Mouse (Mus musculus): Measurements from ENCODE around the gene Mvb12a. TPM values are rescaled to one million over a fixed set of nuclear protein-coding genes. Genes with fewer than 3 reads are reported as not detected.
A peak's percentile ranks its signal among the peaks of the same experiment; 100 is the strongest.

Mvb12a gene
- total and polyA plus RNA-seq, 3 experiments: 80.5 to 157 (median 128) TPM

- Histone ChIP-seq H3K9ac (ENCODE audit: insufficient read depth, low read depth) (peak overlapping the region; percentile 10), H3K9me3 (replicated peaks; ENCODE audit: low read length) (peaks cover 1% of the 10 kb centered on the region), H3K79me2 (replicated peaks; ENCODE audit: control insufficient read depth, extremely low read depth, insufficient read depth, poor library complexity, severe bottlenecking) (no peaks in the 10 kb centered on the region), H3K36me3 (replicated peaks in 1 of 2; ENCODE audit: control insufficient read depth in 1 of 2, insufficient read depth in 1 of 2, low read length in 1 of 2) (no peaks in the 10 kb centered on the region), H3K4me2 (ENCODE audit: insufficient read depth, low read depth, poor library complexity, severe bottlenecking) (peak overlapping the region; percentile 52), H3K4me3 (replicated peaks in 1 of 3; ENCODE audit: low read depth in 2 of 3, low read length in 2 of 3, poor library complexity in 1 of 3) (peak overlapping the region; percentile 46 to 56 (median 55)), H3K4me1 (ENCODE audit: control insufficient read depth in 1 of 2, insufficient read depth in 2 of 2) (peaks cover 10 to 13% of the 10 kb centered on the region in 2 experiments), H3K27me3 (replicated peaks) (peaks cover 3% of the 10 kb centered on the region), H3K27ac (ENCODE audit: insufficient read depth, low read depth) (no peak overlapping the region)
- dilution Hi-C loops (cut with MboI; ENCODE audit: extremely low pct_ligation_motif_present, extremely low pct_unique_long_range_greater_than_20kb, low sequenced_read_pairs) (no loop called here), in situ Hi-C loops (cut with MboI; ENCODE audit: low pct_ligation_motif_present, low pct_unique_long_range_greater_than_20kb, low sequenced_read_pairs) (no loop called here)
- TF ChIP-seq CTCF (conservative IDR thresholded peaks at IDR 0.05 in 1 of 2, IDR thresholded peaks at IDR 0.05 in 1 of 2; ENCODE audit: low read depth in 2 of 2, low read length in 2 of 2): no peak
- TF ChIP-seq MXI1 (IDR thresholded peaks at IDR 0.05; ENCODE audit: low read depth, low read length): peak; percentile 53; the same call in 1 of the 2 replicates
- TF ChIP-seq ZKSCAN1 (IDR thresholded peaks at IDR 0.05; ENCODE audit: borderline replicate concordance, low read depth, low read length): no peak
- peak; percentile 80 for TF ChIP-seq MAX (IDR thresholded peaks at IDR 0.05; ENCODE audit: low read length)
- no peak for TF ChIP-seq ZNF384 (IDR thresholded peaks at IDR 0.05; ENCODE audit: low read depth, low read length)
- TF ChIP-seq TBP (conservative IDR thresholded peaks at IDR 0.05; ENCODE audit: low read depth, low read length): no peak
- TF ChIP-seq UBTF (IDR thresholded peaks at IDR 0.05; ENCODE audit: low read depth, low read length): no peak
- 0 out of 2 replicates have a peak, but pooled peaks have one; percentile 39 for TF ChIP-seq IRF4 (IDR thresholded peaks at IDR 0.05; ENCODE audit: low read depth, low read length)
- TF ChIP-seq ETS1 (conservative IDR thresholded peaks at IDR 0.05; ENCODE audit: low read depth, low read length): 0 out of 2 replicates have a peak, but pooled peaks have one; percentile 12
- no peak for TF ChIP-seq MAZ (IDR thresholded peaks at IDR 0.05; ENCODE audit: low read depth, low read length)
- TF ChIP-seq USF1 (IDR thresholded peaks at IDR 0.05; ENCODE audit: low read depth, low read length): peak; percentile 54
- TF ChIP-seq ZMIZ1 (IDR thresholded peaks at IDR 0.05; ENCODE audit: low read depth, low read length): no peak
- peak; percentile 45; the same call in 1 of the 2 replicates for TF ChIP-seq POLR2A (IDR thresholded peaks at IDR 0.05; ENCODE audit: low read depth, low read length)
- TF ChIP-seq MYC (IDR thresholded peaks at IDR 0.05; ENCODE audit: low read depth, low read length): peak; percentile 30; the same call in 1 of the 2 replicates
- TF ChIP-seq KAT2A (IDR thresholded peaks at IDR 0.05; ENCODE audit: insufficient replicate concordance, low read length): no peak
- no peak for TF ChIP-seq NELFE (IDR thresholded peaks at IDR 0.05; ENCODE audit: low read depth, low read length)
- TF ChIP-seq SMC3 (IDR thresholded peaks at IDR 0.05; ENCODE audit: low read depth, low read length): no peak
- TF ChIP-seq RCOR1 (conservative IDR thresholded peaks at IDR 0.05; ENCODE audit: low read depth, low read length): no peak
- no peak for TF ChIP-seq JUND (conservative IDR thresholded peaks at IDR 0.05; ENCODE audit: low read depth, low read length)
- TF ChIP-seq TCF12 (IDR thresholded peaks at IDR 0.05; ENCODE audit: low read depth, low read length): peak; percentile 15; the same call in 1 of the 2 replicates
- DNase-seq (ENCODE audit: extremely low read depth): peak; percentile 82
Observed at GRCm38 (mm10) chr8:71570291-71570954, 27.7 kb downstream of the Mvb12a start.

GRCm38 (mm10) chr8:71572077-71572476 is 29.4 kb downstream of the Mvb12a start:
- Histone ChIP-seq H3K4me3 (replicated peaks in 1 of 3; ENCODE audit: low read depth in 2 of 3, low read length in 2 of 3, poor library complexity in 1 of 3) (no peak overlapping the region), H3K9me3 (replicated peaks; ENCODE audit: low read length) (no peaks in the 10 kb centered on the region), H3K4me2 (ENCODE audit: insufficient read depth, low read depth, poor library complexity, severe bottlenecking) (no peak overlapping the region), H3K36me3 (replicated peaks in 1 of 2; ENCODE audit: control insufficient read depth in 1 of 2, insufficient read depth in 1 of 2, low read length in 1 of 2) (no peaks in the 10 kb centered on the region), H3K27ac (ENCODE audit: insufficient read depth, low read depth) (no peak overlapping the region), H3K27me3 (replicated peaks) (peaks cover 3% of the 10 kb centered on the region), H3K9ac (ENCODE audit: insufficient read depth, low read depth) (no peak overlapping the region), H3K79me2 (replicated peaks; ENCODE audit: control insufficient read depth, extremely low read depth, insufficient read depth, poor library complexity, severe bottlenecking) (no peaks in the 10 kb centered on the region), H3K4me1 (ENCODE audit: control insufficient read depth in 1 of 2, insufficient read depth in 2 of 2) (peaks cover 10 to 13% of the 10 kb centered on the region in 2 experiments)
- in situ Hi-C loops (cut with MboI; ENCODE audit: low pct_ligation_motif_present, low pct_unique_long_range_greater_than_20kb, low sequenced_read_pairs) (no loop called here), dilution Hi-C loops (cut with MboI; ENCODE audit: extremely low pct_ligation_motif_present, extremely low pct_unique_long_range_greater_than_20kb, low sequenced_read_pairs) (no loop called here)
- no peak for DNase-seq (ENCODE audit: extremely low read depth)
- TF ChIP-seq NRF1 (IDR thresholded peaks at IDR 0.05; ENCODE audit: low read depth, low read length) (no peak), ELF1 (IDR thresholded peaks at IDR 0.05; ENCODE audit: low read depth, low read length) (no peak), EP300 (IDR thresholded peaks at IDR 0.05; ENCODE audit: low read length) (no peak), CTCF (conservative IDR thresholded peaks at IDR 0.05 in 1 of 2, IDR thresholded peaks at IDR 0.05 in 1 of 2; ENCODE audit: low read depth in 2 of 2, low read length in 2 of 2) (peak in 1 of 2 experiments; percentile 18; a peak in 2 of 4 replicates)
